Mouse (Mus musculus) lung, postnatal 0 days (tissue): ENCODE data around the gene Rtl8c. TPM values are rescaled to one million over a fixed set of nuclear protein-coding genes. Genes with fewer than 3 reads are reported as not detected.
A peak's percentile ranks its signal among the peaks of the same experiment; 100 is the strongest.
"Not testable (repeated sequence)": the region's sequence is repeated elsewhere in the genome, so short reads cannot be mapped to it uniquely, and the experiment has no call there.

Source experiments
- ATAC-seq: fragments of 200-750 bp; cut with Nextera tagmentation; 2 replicates; pipeline ENCODE4 v1.8.0; 2017; ENCODE audit warnings: moderate library complexity
- DNase-seq: peaks from one replicate; pipeline ENCODE4 v3.0.0-alpha.2; 2016; ENCODE audit warnings: low spot score
- H3K27ac ChIP-seq: fragments of 300-500 bp; sonication (generic); 2 replicates; pipeline ENCODE4 v1.5.1; 2014; ENCODE audit warnings: antibody characterized with exemption, mild to moderate bottlenecking, low read length, mixed read lengths
- H3K27me3 ChIP-seq: fragments of 300-500 bp; sonication (generic); replicated peaks from 2 replicates; pipeline ENCODE4 v1.6.1; 2014; ENCODE audit warnings: low read length, mixed read lengths; ENCODE audit not compliant: insufficient read depth
- H3K36me3 ChIP-seq: fragments of 300-500 bp; sonication (generic); 2 replicates; pipeline ENCODE4 v1.6.1; 2014; ENCODE audit warnings: low read length, mixed read lengths; ENCODE audit not compliant: insufficient read depth
- H3K4me1 ChIP-seq: fragments of 300-500 bp; sonication (generic); 2 replicates; pipeline ENCODE4 v1.6.1; 2014; ENCODE audit warnings: antibody characterized with exemption, low read depth, low read length, mixed read lengths; ENCODE audit not compliant: insufficient read depth
- H3K4me2 ChIP-seq: fragments of 300-500 bp; sonication (generic); replicated peaks from 2 replicates; pipeline ENCODE4 v1.6.1; 2014; ENCODE audit warnings: low read depth, mild to moderate bottlenecking, low read length, moderate library complexity, mixed read lengths
- H3K4me3 ChIP-seq: fragments of 300-500 bp; sonication (generic); 2 replicates; pipeline ENCODE4 v1.5.1; 2014; ENCODE audit warnings: low read depth, low read length
- H3K9ac ChIP-seq: fragments of 300-500 bp; sonication (generic); replicated peaks from 2 replicates; pipeline ENCODE4 v1.6.1; 2014; ENCODE audit warnings: low read depth, mild to moderate bottlenecking
- H3K9me3 ChIP-seq: fragments of 300-500 bp; sonication (generic); 2 replicates; pipeline ENCODE4 v1.6.1; 2016; ENCODE audit warnings: low read length, mixed read lengths
- CTCF ChIP-seq: IDR thresholded peaks from 2 replicates; pipeline ENCODE4 v1.5.1; 2016; ENCODE audit warnings: antibody characterized with exemption, mild to moderate bottlenecking
- EP300 ChIP-seq: IDR thresholded peaks from 2 replicates; pipeline ENCODE4 v1.6.1; 2016; ENCODE audit warnings: antibody characterized with exemption, mild to moderate bottlenecking, control low read depth
- WGBS: fragments of 180-500 bp; shearing (Covaris S2); extraction: QIAGEN DNeasy Blood & Tissue Kit; methylation state at CpG from one replicate; pipeline ENCODE4 v1.1.7; 2014; 5-methylcytosine and 5-hydroxymethylcytosine counted together
- polyA plus RNA-seq: library from polyadenylated mRNA; unstranded; fragments of >200 nt; fragmentation: Nextera tagmentation; extraction: Ambion mirVana; gene quantifications from 2 replicates; pipeline ENCODE4 v1.2.1, GENCODE M21; 2015

Rtl8c gene
- polyA plus RNA-seq: 37.1 and 39.9 TPM in 2 replicates

- H3K9ac ChIP-seq: 0 out of 2 replicates have a peak within 1 kb of the TSS, but pooled peaks have one; percentile 19
- H3K4me2 ChIP-seq: peak within 1 kb of the TSS; percentile 53
- peak within 1 kb of the TSS; percentile 39 for H3K4me3 ChIP-seq
- H3K4me1 ChIP-seq: no peaks in the 10 kb centered on the region
- no peaks in the 10 kb centered on the region for H3K27me3 ChIP-seq
- 27% methylated on average over 19 of the region's 20 CpGs for WGBS
- peak; percentile 63 for DNase-seq
- H3K9me3 ChIP-seq: no peaks in the 10 kb centered on the region
- no peaks in the 10 kb centered on the region for H3K36me3 ChIP-seq
- peak; percentile 84 for ATAC-seq
- TF ChIP-seq EP300 (no peak), CTCF (peak; percentile 22; the same call in 1 of the 2 replicates)
- H3K27ac ChIP-seq: 0 out of 2 replicates have a peak within 1 kb of the TSS, but pooled peaks have one; percentile 20
Observed at GRCm38 (mm10) chrX:53607242-53608121, at the start of gene Rtl8c. TSS of gene Rtl8c (plus strand) at chrX:53608032.

DNA sequence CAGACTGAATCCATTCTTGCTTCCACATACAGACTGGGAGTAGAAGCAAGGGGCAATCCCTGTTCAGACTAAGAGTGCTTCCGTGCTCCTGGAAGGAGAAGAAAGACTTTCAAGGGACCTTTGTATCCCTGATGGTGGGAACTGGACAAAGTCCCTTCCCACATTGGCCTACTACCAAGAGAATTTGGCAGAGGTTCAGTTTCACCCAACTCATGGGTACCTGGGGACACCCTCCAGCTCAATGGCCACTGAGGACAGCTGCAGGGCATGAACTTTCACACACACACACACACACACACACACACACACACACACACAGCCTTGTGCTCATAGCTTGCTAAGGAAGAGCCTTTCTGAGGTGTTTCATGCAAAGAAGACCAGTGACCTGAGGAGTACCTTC, 28.5 kb upstream of the Rtl8c start:
- no peak for DNase-seq
- no peak for ATAC-seq
- TF ChIP-seq EP300 (no peak), CTCF (no peak)
- Histone ChIP-seq H3K4me1 (no peaks in the 10 kb centered on the region), H3K9me3 (no peaks in the 10 kb centered on the region), H3K36me3 (no peaks in the 10 kb centered on the region), H3K27ac (no peak overlapping the region), H3K4me2 (no peak overlapping the region), H3K27me3 (no peaks in the 10 kb centered on the region), H3K4me3 (no peak overlapping the region), H3K9ac (no peak overlapping the region)
- WGBS: 70% methylated on average over 1 of the region's 1 CpGs

GRCm38 (mm10) chrX:53581407-53581806, 26.4 kb upstream of the Rtl8c start:
- H3K4me2 ChIP-seq, H3K27me3 ChIP-seq, ATAC-seq, H3K27ac ChIP-seq, H3K9ac ChIP-seq, H3K4me3 ChIP-seq, H3K4me1 ChIP-seq, DNase-seq, H3K9me3 ChIP-seq, H3K36me3 ChIP-seq: not testable (repeated sequence)
- WGBS: 78% methylated on average over 2 of the region's 4 CpGs

- not testable (repeated sequence) for H3K9me3 ChIP-seq, DNase-seq, H3K4me2 ChIP-seq, H3K9ac ChIP-seq, H3K4me3 ChIP-seq, H3K4me1 ChIP-seq, H3K36me3 ChIP-seq, ATAC-seq, H3K27ac ChIP-seq, H3K27me3 ChIP-seq
- 58% methylated on average over 3 of the region's 4 CpGs for WGBS
Observed at GRCm38 (mm10) chrX:53583404-53583803, 24.4 kb upstream of the Rtl8c start.

DNA sequence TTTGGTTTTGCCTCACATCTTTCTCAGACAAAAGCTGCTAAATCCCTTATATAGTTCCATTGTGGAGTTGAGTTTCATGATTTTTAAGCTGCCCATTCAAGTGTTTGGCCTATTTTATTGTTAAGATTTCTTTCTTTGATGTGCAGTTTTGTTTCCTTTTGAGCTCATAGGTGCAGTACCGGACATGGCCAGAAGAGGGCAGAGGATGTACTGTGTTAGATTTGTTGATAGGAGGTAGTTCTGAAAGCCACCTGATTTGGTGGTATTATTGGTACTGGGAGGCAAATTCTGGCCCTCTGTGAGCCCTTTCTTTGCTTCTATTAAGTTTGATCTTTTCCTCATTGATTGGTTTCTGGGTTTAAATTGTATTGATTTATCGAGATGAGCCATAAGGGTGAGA, 7.8 kb upstream of the Rtl8c start:
- not testable (repeated sequence) for H3K4me1 ChIP-seq, H3K27ac ChIP-seq, DNase-seq, H3K4me2 ChIP-seq, H3K9me3 ChIP-seq, H3K9ac ChIP-seq, H3K27me3 ChIP-seq, H3K4me3 ChIP-seq, ATAC-seq, H3K36me3 ChIP-seq
- WGBS: 6% methylated on average over 1 of the region's 2 CpGs
- peak; percentile 62 for TF ChIP-seq CTCF

GRCm38 (mm10) chrX:53606176-53606575, 1.7 kb upstream of the Rtl8c start:
- H3K4me3 ChIP-seq, H3K4me1 ChIP-seq, ATAC-seq, H3K27me3 ChIP-seq, H3K27ac ChIP-seq, H3K9me3 ChIP-seq, H3K36me3 ChIP-seq, H3K4me2 ChIP-seq, H3K9ac ChIP-seq, DNase-seq: not testable (repeated sequence)
- 24% methylated on average over 1 of the region's 1 CpGs for WGBS
